Mouse (Mus musculus) hematopoietic multipotent progenitor cell, adult 10-12 weeks (in vitro differentiated cells): ENCODE measurements around the gene Zw10. TPM values are rescaled to one million over a fixed set of nuclear protein-coding genes. Genes with fewer than 3 reads are reported as not detected.

ENCODE experiments used
- polyA plus RNA-seq: library from polyadenylated mRNA; stranded (reverse); fragments of >175 nt; gene quantifications from 2 replicates; pipeline ENCODE4 v1.2.3, GENCODE M21; 2012; ENCODE audit warnings: low replicate concordance

Zw10 gene
- polyA plus RNA-seq, result 3.5 and 3.8 TPM in 2 replicates

DNA sequence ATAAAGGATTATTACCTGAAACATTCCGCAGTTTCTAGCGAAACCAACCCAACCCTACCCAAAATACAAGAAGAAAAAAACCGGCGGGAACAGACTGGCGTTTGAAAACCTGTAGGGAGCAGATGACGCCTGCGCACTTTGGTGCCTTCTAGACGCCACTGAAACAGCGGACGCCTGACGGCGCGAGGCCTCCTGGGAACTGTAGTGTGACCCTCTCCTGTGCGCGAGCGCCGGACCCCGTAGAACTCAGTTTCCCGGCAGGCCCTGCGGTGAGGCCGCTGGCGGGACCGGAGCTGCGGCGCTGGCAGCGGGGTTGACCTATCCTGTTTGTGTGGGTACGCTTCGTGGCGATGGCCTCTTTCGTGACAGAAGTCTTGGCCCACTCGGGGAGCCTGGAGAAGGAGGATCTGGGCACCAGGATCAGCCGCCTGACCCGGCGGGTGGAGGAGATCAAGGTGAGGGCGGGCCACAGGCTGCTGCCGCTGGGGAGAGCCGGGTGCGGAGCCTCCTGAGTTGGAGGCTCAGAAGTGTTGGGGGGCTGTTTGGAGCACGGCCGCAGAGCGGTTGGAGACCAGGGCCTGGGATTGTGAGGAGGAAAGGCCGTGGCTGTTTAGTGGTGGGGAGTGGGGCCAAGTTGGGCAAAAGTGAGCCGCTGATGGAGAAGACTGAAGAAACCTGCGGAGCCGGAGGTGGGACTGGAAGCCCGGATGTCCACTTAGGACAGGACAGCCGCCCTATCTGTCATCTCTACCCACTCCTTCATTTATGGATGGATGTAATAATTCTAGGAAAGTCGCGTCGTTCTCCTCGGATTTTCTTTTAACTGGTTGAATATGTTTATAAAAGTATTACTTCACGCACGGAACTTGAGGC lies at the start of gene Zw10:
Gene Zw10 (plus strand): TSS at position 281 of the 873 bp plus-strand sequence.

GRCm38 (mm10) chr9:49081107-49081506 lies 25.7 kb downstream of the Zw10 start, which contains the start of gene Tmprss5:
Gene Tmprss5 (plus strand): TSS chr9:49081260.

Other genes starting within 250 kb of the Zw10 start
- 1.6 and 4.3 TPM in 2 replicates for gene Zbtb16, start 219.4 kb upstream of the Zw10 start, polyA plus RNA-seq
- gene Htr3a, start 144.5 kb upstream of the Zw10 start, polyA plus RNA-seq, result not detected in 2 replicates
- 0.07 TPM in 1 of 2 replicates, not detected in the other for gene Htr3b, start 90.6 kb upstream of the Zw10 start, polyA plus RNA-seq
- 15.5 and 16.0 TPM in 2 replicates for gene Usp28, start 70.2 kb upstream of the Zw10 start, polyA plus RNA-seq
- gene Tmprss5, start 25.6 kb downstream of the Zw10 start, polyA plus RNA-seq, result not detected in 2 replicates
- not detected in 2 replicates for gene Gm4894, start 194.9 kb downstream of the Zw10 start, polyA plus RNA-seq